Mouse (Mus musculus): ENCODE data around the gene Yy1. TPM values are rescaled to one million over a fixed set of nuclear protein-coding genes. Genes with fewer than 3 reads are reported as not detected.

Yy1 gene
- polyA plus RNA-seq, 1 experiment from 2014 or later, result 19.0 TPM

GRCm38 (mm10) chr12:108856186-108856585 is 63.4 kb downstream of the Yy1 start:
- Histone ChIP-seq H3K27me3 (ENCODE audit: low read depth, poor library complexity, severe bottlenecking) (no peaks in the 10 kb centered on the region), H3K9me3 (replicated peaks) (no peaks in the 10 kb centered on the region), H3K27ac (no peak overlapping the region), H3K36me3 (peaks cover 34% of the 10 kb centered on the region), H3K4me3 (no peak overlapping the region), H3K4me1 (no peaks in the 10 kb centered on the region)
- 89% methylated on average over 8 of the region's 8 CpGs for WGBS
- no peak for DNase-seq (ENCODE audit: low spot score)

- H3K4me1 ChIP-seq, result no peaks in the 10 kb centered on the region
- no peak for DNase-seq (ENCODE audit: low spot score)
- H3K27ac ChIP-seq, result no peak overlapping the region
- no peak overlapping the region for H3K4me3 ChIP-seq
- no peaks in the 10 kb centered on the region for H3K27me3 ChIP-seq (ENCODE audit: low read depth, poor library complexity, severe bottlenecking)
- no peaks in the 10 kb centered on the region for H3K9me3 ChIP-seq (replicated peaks)
- 91% methylated on average over 7 of the region's 7 CpGs for WGBS
- peaks cover 43% of the 10 kb centered on the region for H3K36me3 ChIP-seq
These were observed 64.3 kb downstream of the Yy1 start for GRCm38 (mm10) chr12:108857109-108857508.

- H3K9me3 ChIP-seq (replicated peaks), result no peaks in the 10 kb centered on the region
- 84% methylated on average over 7 of the region's 7 CpGs for WGBS
- DNase-seq (ENCODE audit: low spot score), result no peak
- no peaks in the 10 kb centered on the region for H3K27me3 ChIP-seq (ENCODE audit: low read depth, poor library complexity, severe bottlenecking)
- no peaks in the 10 kb centered on the region for H3K4me1 ChIP-seq
- H3K27ac ChIP-seq, result no peak overlapping the region
- no peak overlapping the region for H3K4me3 ChIP-seq
- H3K36me3 ChIP-seq, result peaks cover 49% of the 10 kb centered on the region
These were observed 64.9 kb downstream of the Yy1 start for GRCm38 (mm10) chr12:108857589-108858184.

GRCm38 (mm10) chr12:108858486-108858885 is 65.7 kb downstream of the Yy1 start:
- no peaks in the 10 kb centered on the region for H3K4me1 ChIP-seq
- H3K36me3 ChIP-seq, result peaks cover 57% of the 10 kb centered on the region
- WGBS, result 91% methylated on average over 5 of the region's 5 CpGs

GRCm38 (mm10) chr12:108865007-108865494 is 72.3 kb downstream of the Yy1 start:
- 91% methylated on average over 6 of the region's 6 CpGs for WGBS
- DNase-seq (ENCODE audit: low spot score), result no peak
- no peaks in the 10 kb centered on the region for H3K9me3 ChIP-seq (replicated peaks)
- H3K36me3 ChIP-seq, result peaks cover 100% of the 10 kb centered on the region
- no peak overlapping the region for H3K27ac ChIP-seq
- no peaks in the 10 kb centered on the region for H3K27me3 ChIP-seq (ENCODE audit: low read depth, poor library complexity, severe bottlenecking)
- no peak overlapping the region for H3K4me3 ChIP-seq
- no peaks in the 10 kb centered on the region for H3K4me1 ChIP-seq

More at GRCm38 (mm10) chr12:108858486-108858885, 65.7 kb downstream of the Yy1 start:
- Histone ChIP-seq H3K9me3 (replicated peaks) (no peaks in the 10 kb centered on the region), H3K27me3 (ENCODE audit: low read depth, poor library complexity, severe bottlenecking) (no peaks in the 10 kb centered on the region), H3K27ac (no peak overlapping the region), H3K4me3 (no peak overlapping the region)
- DNase-seq (ENCODE audit: low spot score), result no peak

GRCm38 (mm10) chr12:108869575-108869974 is 76.8 kb downstream of the Yy1 start:
- DNase-seq (ENCODE audit: low spot score), result no peak
- Histone ChIP-seq H3K27me3 (ENCODE audit: low read depth, poor library complexity, severe bottlenecking) (no peaks in the 10 kb centered on the region), H3K4me1 (no peaks in the 10 kb centered on the region), H3K4me3 (no peak overlapping the region), H3K36me3 (peaks cover 100% of the 10 kb centered on the region), H3K9me3 (replicated peaks) (no peaks in the 10 kb centered on the region), H3K27ac (no peak overlapping the region)
- WGBS, result 85% methylated on average over 2 of the region's 2 CpGs

MicroRNAs within 50 kb of the gene (microRNA counts, 519-probe panel; counts per million panel counts)
- microRNA mmu-miR-345-3p (684 counts per million, percentile 72 among the panel's probes with 10 or more counts), microRNA mmu-miR-345-5p (684 counts per million, percentile 72 among the panel's probes with 10 or more counts)

Small RNAs within 50 kb of the gene (microRNA-seq; reads per million reads assigned to microRNA genes)
- gene Mir345, result 150 reads per million, percentile 54 among the genes with 10 or more reads in this experiment

Other genes starting within 250 kb of the Yy1 start
- gene Evl, start 238.3 kb upstream of the Yy1 start, polyA plus RNA-seq (2016; fragmentation: Nextera tagmentation; extraction: Ambion mirVana), result 50.3 and 50.7 TPM in 2 replicates
- 1.3 and 1.8 TPM in 2 replicates for gene Degs2, start 90.7 kb upstream of the Yy1 start, polyA plus RNA-seq (2016; fragmentation: Nextera tagmentation; extraction: Ambion mirVana)
- 12.8 and 13.8 TPM in 2 replicates for gene Slc25a29, start 42.9 kb downstream of the Yy1 start, polyA plus RNA-seq (2016; fragmentation: Nextera tagmentation; extraction: Ambion mirVana)
- gene Slc25a47, start 43.1 kb downstream of the Yy1 start, polyA plus RNA-seq (2016; fragmentation: Nextera tagmentation; extraction: Ambion mirVana), result 13.1 and 15.6 TPM in 2 replicates
- 11.8 and 12.3 TPM in 2 replicates for gene Wdr25, start 100.7 kb downstream of the Yy1 start, polyA plus RNA-seq (2016; fragmentation: Nextera tagmentation; extraction: Ambion mirVana)
- 138 and 157 TPM in 2 replicates for gene Wars, start 101.2 kb downstream of the Yy1 start, polyA plus RNA-seq (2016; fragmentation: Nextera tagmentation; extraction: Ambion mirVana)

All from limb, embryonic 10.5 days (tissue).